Mouse (Mus musculus): ENCODE measurements around the gene Emilin2. TPM values are rescaled to one million over a fixed set of nuclear protein-coding genes. Genes with fewer than 3 reads are reported as not detected.

Gene Emilin2
- total RNA-seq, 2 experiments from 2014 or later, result 107 to 118 TPM

DNA sequence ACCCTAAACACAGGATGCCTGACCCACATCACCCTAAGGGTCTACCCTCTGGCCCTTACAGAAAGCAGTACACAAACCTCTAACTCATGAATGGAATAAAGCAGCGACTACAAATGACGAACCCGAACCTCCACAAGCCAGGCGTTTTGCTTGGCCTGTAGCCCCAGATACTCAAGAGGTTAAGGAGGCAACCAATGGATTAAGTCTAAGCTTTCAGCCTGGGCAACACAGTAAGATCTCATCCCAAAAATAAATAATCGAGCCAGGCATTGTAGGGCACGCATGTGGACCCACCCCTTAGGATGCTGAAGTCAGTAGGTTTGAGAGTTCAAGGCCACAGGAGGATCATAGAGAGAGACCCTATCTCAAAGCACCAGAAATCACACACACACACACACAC lies 5.7 kb downstream of the Emilin2 start:
- intact Hi-C loops (cut with DNase I), result no loop called here
- no peak for DNase-seq

- no peak for DNase-seq
- intact Hi-C loops (cut with DNase I), result no loop called here
Observed at GRCm38 (mm10) chr17:71303444-71303843, 8.3 kb downstream of the Emilin2 start.

- intact Hi-C loops (cut with DNase I), result no loop called here
Observed at GRCm38 (mm10) chr17:71301413-71301812, 10.4 kb downstream of the Emilin2 start.

GRCm38 (mm10) chr17:71300338-71300737 lies 11.4 kb downstream of the Emilin2 start:
- intact Hi-C loops (cut with DNase I), result no loop called here
- DNase-seq, result peak; percentile 37 to 52

More at GRCm38 (mm10) chr17:71301413-71301812, 10.4 kb downstream of the Emilin2 start:
- DNase-seq, result no peak

- DNase-seq, result peak in 1 of 2 experiments; percentile 41
- intact Hi-C loops (cut with DNase I), result no loop called here
Observed at GRCm38 (mm10) chr17:71299879-71300278, 11.9 kb downstream of the Emilin2 start.

- intact Hi-C loops (cut with DNase I), result no loop called here
- no peak for DNase-seq
Observed at GRCm38 (mm10) chr17:71294570-71294969, 17.2 kb downstream of the Emilin2 start.

GRCm38 (mm10) chr17:71292897-71293296 lies 18.9 kb downstream of the Emilin2 start:
- intact Hi-C loops (cut with DNase I), result no loop called here
- DNase-seq, result peak in 1 of 2 experiments; percentile 36

- intact Hi-C loops (cut with DNase I), result no loop called here
- DNase-seq, result no peak
Observed at GRCm38 (mm10) chr17:71291897-71292420, 19.8 kb downstream of the Emilin2 start.

GRCm38 (mm10) chr17:71290486-71291410 lies 21.0 kb downstream of the Emilin2 start:
- intact Hi-C loops (cut with DNase I), result no loop called here
- DNase-seq, result no peak

DNA sequence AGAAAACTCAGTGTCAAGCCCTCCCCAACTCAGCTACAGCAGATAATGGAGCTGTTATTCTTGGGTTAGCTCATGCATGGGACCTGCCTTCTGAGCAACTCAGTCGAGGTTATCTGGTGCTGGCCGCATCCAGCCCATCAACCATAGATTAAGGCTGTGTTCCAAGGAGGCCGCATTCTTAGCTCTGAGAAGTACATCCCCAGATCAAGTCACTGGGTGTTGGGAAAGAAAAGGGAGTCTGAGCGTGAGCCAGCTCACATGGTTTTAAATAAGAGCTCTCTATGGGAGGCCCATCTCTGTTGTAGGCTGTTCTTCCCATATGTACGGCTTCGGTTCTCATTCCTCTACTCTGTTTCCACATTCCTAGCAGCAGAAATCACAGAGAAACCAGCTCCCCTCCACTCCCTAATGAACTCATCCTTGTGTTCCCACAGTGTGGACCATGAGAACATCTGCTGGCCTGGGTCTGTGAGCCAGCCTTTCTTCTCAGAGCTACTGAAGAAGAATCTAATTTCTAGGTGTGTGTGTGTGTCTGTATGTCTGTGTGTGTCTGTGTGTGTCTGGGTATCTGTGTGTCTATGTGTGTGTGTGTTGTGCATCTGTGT lies 22.1 kb downstream of the Emilin2 start:
- intact Hi-C loops (cut with DNase I), result no loop called here
- no peak for DNase-seq

GRCm38 (mm10) chr17:71288808-71289548 lies 22.8 kb downstream of the Emilin2 start:
- intact Hi-C loops (cut with DNase I), result no loop called here
- no peak for DNase-seq

- intact Hi-C loops (cut with DNase I), result no loop called here
- DNase-seq, result no peak
Observed at GRCm38 (mm10) chr17:71288145-71288758, 23.5 kb downstream of the Emilin2 start.

DNA sequence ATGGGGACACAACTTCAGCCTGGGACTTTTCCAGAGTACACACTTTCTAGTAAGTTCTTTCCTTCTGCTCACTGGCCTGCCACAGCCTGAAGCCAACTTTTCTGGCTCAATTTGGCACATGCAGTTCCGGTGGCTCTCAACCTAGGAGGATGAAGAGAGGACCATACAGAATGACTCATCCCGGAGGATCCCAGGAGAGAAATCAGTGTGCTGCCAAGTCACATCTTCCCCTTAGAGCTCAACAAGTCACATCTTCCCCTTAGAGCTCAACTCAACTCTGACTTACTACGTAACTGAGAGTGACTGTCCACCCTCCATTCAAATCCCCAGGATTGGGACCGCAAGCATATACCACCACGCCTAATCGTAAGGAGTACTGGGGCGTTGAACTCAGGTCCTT lies 24.2 kb downstream of the Emilin2 start:
- intact Hi-C loops (cut with DNase I), result no loop called here
- DNase-seq, result no peak

DNA sequence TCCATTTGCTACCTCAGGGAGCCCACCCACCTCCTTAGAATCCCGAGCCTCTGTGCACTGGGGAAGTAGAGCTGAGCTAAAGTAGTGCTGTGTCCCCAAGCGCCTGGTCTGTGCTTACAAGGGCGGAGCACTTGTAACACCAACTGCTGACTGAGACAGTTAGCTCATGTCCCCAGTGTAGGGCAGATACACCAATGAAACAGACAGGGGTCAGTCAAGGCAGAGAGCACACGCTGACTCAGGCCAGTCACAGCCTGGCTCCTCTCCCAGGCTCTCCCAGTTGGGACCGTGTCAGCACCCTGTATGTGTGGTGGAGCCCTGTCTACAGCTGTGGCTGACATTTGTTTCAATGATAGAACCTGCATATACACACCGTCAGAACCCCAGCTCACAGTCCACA lies 25.8 kb downstream of the Emilin2 start:
- intact Hi-C loops (cut with DNase I), result no loop called here
- DNase-seq, result peak; percentile 75 to 83

GRCm38 (mm10) chr17:71284890-71285289 lies 26.9 kb downstream of the Emilin2 start:
- peak in 1 of 2 experiments; percentile 51 for DNase-seq
- intact Hi-C loops (cut with DNase I), result no loop called here

GRCm38 (mm10) chr17:71283237-71283636 lies 28.5 kb downstream of the Emilin2 start:
- intact Hi-C loops (cut with DNase I), result no loop called here
- DNase-seq, result peak; percentile 79 to 87

GRCm38 (mm10) chr17:71282716-71283115 lies 29.1 kb downstream of the Emilin2 start:
- intact Hi-C loops (cut with DNase I), result no loop called here
- DNase-seq, result no peak

DNA sequence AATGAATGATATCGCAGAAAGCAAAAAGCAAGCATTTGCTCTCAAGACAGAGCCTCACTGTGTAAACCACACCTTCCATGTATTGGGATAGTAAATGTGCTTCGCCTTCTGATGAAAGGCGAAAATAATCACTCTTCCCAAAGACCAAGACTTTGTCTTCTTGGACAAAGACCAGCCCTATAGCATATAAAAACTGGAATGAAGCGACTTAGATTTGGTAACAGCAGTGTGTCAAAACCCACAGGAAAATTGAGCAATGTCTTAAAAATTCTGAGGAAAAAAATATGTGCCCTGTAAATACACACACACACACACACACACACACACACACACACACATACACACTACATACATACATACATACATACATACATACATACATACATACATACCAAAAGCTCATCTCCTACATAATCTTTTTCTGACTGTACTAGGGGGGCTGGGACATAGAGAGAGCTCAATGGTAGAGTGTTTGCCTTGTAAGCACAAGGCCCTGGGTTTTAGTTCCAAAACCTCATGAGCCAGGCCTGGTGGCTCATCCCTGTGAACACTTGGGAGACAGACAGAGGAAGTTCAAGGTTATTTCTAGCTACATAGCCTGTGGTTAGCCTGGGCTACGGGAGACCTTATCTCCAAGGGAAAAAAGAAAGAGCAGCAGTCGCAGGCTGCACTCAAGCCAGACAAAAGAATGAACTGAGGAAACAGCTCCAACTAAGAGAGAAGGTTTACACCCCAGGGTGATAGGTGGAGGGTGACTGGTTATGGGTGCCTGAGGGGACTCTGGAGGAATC lies 33.9 kb downstream of the Emilin2 start:
- no peak for DNase-seq
- intact Hi-C loops (cut with DNase I), result no loop called here

- intact Hi-C loops (cut with DNase I), result no loop called here
- DNase-seq, result peak in 1 of 2 experiments; percentile 40
Observed at GRCm38 (mm10) chr17:71276771-71277170, 35.0 kb downstream of the Emilin2 start.

DNA sequence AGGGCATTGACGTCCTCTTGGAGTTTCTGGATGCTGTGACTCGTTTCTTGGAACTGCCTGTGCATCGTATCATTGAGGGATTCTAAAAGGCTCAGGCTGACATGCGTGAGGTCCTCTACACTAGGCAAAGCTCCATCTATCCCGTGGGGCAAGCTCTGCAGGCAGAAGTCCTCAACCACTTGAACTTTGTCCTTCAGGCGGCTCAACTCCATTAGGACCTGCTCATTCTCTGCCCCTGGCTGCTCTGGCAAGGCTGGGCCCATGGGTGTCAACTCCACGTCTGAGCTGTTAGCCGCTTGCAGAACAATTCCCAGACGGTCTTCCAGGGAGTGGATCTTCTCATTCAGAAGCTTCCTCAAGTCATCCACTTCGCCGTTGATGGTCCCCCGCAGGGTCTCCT lies 37.9 kb downstream of the Emilin2 start:
- no peak for DNase-seq
- intact Hi-C loops (cut with DNase I), result no loop called here
